Mouse (Mus musculus): Measurements from ENCODE around the gene Cradd. TPM values are rescaled to one million over a fixed set of nuclear protein-coding genes. Genes with fewer than 3 reads are reported as not detected.

Gene Cradd
- polyA plus RNA-seq, 1 experiment from 2014 or later = 7.5 TPM

DNA sequence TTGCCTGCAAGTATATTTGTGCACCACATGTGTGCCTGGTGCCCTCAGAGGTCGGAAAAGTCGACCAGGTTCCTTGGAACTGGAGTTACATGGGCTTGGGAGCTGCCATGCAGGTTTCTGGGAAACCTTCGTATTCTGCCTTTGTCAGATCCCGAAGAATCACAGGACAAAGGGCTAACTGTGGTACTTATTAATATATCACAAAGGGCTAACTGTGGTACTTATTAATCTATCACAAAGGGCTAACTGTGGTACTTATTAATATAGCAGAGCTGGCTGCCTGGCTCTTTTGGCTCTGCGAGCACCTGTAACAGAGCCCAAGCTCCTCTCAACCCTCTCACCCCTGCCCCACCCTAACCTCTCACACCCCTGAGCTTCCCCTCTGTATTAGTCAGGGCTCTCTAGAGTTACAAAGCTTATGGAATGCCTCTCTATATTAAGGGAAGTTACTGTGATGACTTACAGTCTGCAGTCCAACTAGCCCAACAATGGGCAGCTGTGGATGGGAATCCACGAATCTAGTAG lies 42.4 kb downstream of the Cradd start:
- no peak overlapping the region for H3K4me2 ChIP-seq
- no peak overlapping the region for H3K9ac ChIP-seq
- no peaks in the 10 kb centered on the region for H3K27me3 ChIP-seq
- no peaks in the 10 kb centered on the region for H3K9me3 ChIP-seq
- H3K27ac ChIP-seq = no peak overlapping the region
- WGBS = 78% methylated on average over 6 of the region's 6 CpGs
- no peak overlapping the region for H3K4me3 ChIP-seq
- no peaks in the 10 kb centered on the region for H3K36me3 ChIP-seq
- peaks cover 2% of the 10 kb centered on the region; the same call in 1 of the 2 replicates for H3K4me1 ChIP-seq
- no peak for ATAC-seq (ENCODE audit: insufficient number of reproducible peaks, low FRiP score, low TSS enrichment, low read depth)

DNA sequence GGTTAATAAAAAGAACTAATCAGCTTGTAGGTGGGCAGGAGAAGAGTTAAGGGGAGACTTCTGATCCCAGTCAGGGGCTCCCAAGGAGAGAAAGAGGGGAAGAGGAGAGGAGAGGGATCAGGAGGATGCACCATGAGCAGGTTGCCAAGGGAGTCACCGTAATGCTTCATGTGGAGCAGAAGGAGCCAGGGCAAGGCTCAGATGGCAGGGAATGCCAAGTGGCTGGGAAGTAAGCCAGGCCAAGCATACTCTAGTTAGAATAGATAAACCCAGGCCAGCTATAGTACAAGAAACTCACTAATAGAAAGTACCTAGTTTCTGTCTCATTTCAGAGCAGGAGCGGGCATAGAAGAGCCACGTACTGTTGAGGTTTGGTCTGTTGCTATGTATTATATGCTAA lies 43.6 kb downstream of the Cradd start:
- Histone ChIP-seq H3K27ac (no peak overlapping the region), H3K4me2 (no peak overlapping the region), H3K36me3 (no peaks in the 10 kb centered on the region), H3K4me3 (no peak overlapping the region), H3K27me3 (no peaks in the 10 kb centered on the region), H3K9ac (no peak overlapping the region), H3K9me3 (no peaks in the 10 kb centered on the region), H3K4me1 (peaks cover 2% of the 10 kb centered on the region; the same call in 1 of the 2 replicates)
- no peak for ATAC-seq (ENCODE audit: insufficient number of reproducible peaks, low FRiP score, low TSS enrichment, low read depth)
- WGBS = 89% methylated on average over 3 of the region's 3 CpGs

DNA sequence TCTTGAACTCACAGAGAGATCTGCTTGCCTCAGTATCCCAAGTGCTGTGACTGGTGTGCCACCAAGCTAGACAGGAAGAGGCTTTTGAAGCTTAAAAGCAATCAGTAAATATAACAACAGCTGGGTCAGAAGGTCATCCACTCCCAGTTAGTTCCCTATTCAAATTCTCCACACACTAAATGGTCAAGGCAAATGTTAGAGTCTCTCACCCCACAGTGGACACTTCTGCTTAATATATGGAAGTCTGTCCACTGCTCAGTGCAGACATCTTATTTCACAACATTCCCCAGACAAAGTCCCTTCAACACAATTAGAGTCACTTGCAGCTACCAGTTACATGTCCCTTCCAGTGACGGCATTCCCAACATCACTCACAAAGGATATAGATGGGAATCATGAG lies 44.5 kb downstream of the Cradd start:
- H3K4me2 ChIP-seq = no peak overlapping the region
- H3K9ac ChIP-seq = no peak overlapping the region
- WGBS = 89% methylated on average over 1 of the region's 1 CpGs
- H3K9me3 ChIP-seq = no peaks in the 10 kb centered on the region
- H3K4me3 ChIP-seq = no peak overlapping the region
- H3K36me3 ChIP-seq = no peaks in the 10 kb centered on the region
- H3K27ac ChIP-seq = no peak overlapping the region
- no peaks in the 10 kb centered on the region for H3K27me3 ChIP-seq
- ATAC-seq (ENCODE audit: insufficient number of reproducible peaks, low FRiP score, low TSS enrichment, low read depth) = no peak
- H3K4me1 ChIP-seq = peaks cover 2% of the 10 kb centered on the region; the same call in 1 of the 2 replicates

DNA sequence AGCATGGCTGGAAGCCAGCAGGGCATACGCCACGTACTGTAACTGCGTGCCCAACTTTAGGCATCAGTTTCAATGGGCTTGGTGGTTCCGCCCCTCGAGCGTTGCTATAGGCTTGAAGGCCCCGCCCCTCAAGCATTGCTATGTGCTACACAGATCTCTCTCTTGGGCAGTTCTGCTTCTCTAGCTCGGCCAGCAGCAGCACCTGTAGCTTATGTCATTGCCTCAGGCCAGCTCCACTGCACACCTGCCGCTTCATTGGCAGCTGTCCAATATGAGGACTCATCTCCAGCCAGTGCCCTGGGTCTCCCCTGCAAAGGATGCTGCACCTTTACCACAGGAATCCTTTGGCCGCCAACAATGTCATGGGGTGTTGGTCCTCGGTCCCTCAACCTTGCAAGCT lies 45.8 kb downstream of the Cradd start:
- H3K9me3 ChIP-seq = no peaks in the 10 kb centered on the region
- H3K4me2 ChIP-seq = no peak overlapping the region
- no peaks in the 10 kb centered on the region for H3K36me3 ChIP-seq
- peaks cover 2% of the 10 kb centered on the region; the same call in 1 of the 2 replicates for H3K4me1 ChIP-seq
- H3K4me3 ChIP-seq = no peak overlapping the region
- no peak for ATAC-seq (ENCODE audit: insufficient number of reproducible peaks, low FRiP score, low TSS enrichment, low read depth)
- no peaks in the 10 kb centered on the region for H3K27me3 ChIP-seq
- WGBS = 77% methylated on average over 11 of the region's 11 CpGs
- no peak overlapping the region for H3K9ac ChIP-seq
- no peak overlapping the region for H3K27ac ChIP-seq

DNA sequence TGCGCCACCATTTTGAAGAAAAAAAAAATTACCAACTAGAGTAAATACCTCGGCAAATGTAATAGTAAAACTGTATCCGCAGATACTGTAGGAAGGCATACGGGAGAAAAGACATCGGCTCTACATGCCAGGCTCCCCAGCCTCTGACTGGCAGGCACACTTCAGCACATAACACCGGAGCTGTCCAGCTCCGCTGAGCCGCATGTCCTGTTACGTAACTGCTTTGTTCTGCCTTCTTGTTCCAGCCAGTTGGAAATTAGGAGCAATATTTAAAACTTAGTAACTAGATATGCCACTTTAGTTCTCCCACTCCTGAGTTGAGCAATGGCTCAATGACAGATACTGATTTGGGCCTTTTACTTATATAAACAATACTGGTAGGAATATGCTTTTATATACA lies 48.4 kb downstream of the Cradd start:
- no peak for ATAC-seq (ENCODE audit: insufficient number of reproducible peaks, low FRiP score, low TSS enrichment, low read depth)
- Histone ChIP-seq H3K27me3 (no peaks in the 10 kb centered on the region), H3K4me1 (peaks cover 2% of the 10 kb centered on the region; the same call in 1 of the 2 replicates), H3K4me2 (no peak overlapping the region), H3K27ac (no peak overlapping the region), H3K4me3 (no peak overlapping the region), H3K9ac (no peak overlapping the region), H3K36me3 (0 out of 2 replicates have a peak, but pooled peaks cover 4% of the 10 kb centered on the region), H3K9me3 (no peaks in the 10 kb centered on the region)
- 79% methylated on average over 9 of the region's 9 CpGs for WGBS

DNA sequence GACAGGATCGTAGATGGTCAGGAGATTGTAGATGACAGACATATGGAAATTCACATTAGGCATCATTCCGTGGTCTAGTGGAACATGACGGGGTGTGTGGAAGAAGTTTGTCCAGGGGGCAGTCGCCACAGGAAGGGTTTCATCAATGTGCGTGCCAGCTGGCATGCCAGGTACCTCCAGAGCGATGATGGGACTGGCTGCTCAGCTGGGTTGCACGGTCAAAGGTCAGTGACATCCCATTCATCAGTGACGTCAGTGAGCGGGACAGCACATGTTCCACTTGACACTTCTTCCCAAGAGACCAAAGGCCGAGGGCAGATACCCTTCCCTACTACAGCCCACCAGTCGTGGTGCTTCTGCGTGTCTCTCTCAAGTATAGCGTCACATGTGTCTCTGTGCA lies 50.7 kb downstream of the Cradd start:
- Histone ChIP-seq H3K9me3 (no peaks in the 10 kb centered on the region), H3K4me3 (no peak overlapping the region), H3K36me3 (0 out of 2 replicates have a peak, but pooled peaks cover 4% of the 10 kb centered on the region), H3K4me2 (no peak overlapping the region), H3K9ac (no peak overlapping the region), H3K27ac (no peak overlapping the region), H3K27me3 (no peaks in the 10 kb centered on the region), H3K4me1 (peaks cover 2% of the 10 kb centered on the region; the same call in 1 of the 2 replicates)
- ATAC-seq (ENCODE audit: insufficient number of reproducible peaks, low FRiP score, low TSS enrichment, low read depth) = no peak
- WGBS = 87% methylated on average over 13 of the region's 13 CpGs

DNA sequence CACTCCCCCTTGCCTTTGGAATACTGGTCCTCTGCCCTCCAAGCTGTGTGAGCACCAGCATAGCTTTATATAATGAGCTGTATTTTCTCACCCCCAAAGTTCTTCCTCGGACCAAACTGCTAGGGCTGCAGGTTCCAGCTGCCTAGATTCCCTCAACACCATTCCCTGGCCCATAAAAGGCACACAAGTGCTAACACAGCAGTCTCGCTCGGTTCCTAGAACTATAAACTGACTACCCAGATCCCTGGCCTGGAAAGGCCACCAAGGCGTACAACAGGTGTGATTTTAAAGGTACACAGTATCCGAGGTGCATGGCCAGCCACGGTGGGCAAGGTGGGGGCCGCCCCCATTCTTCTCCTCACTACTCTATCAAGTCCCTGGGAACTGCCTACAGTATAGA lies 54.8 kb downstream of the Cradd start:
- no peak overlapping the region for H3K4me3 ChIP-seq
- no peak for ATAC-seq (ENCODE audit: insufficient number of reproducible peaks, low FRiP score, low TSS enrichment, low read depth)
- WGBS = 62% methylated on average over 7 of the region's 7 CpGs

DNA sequence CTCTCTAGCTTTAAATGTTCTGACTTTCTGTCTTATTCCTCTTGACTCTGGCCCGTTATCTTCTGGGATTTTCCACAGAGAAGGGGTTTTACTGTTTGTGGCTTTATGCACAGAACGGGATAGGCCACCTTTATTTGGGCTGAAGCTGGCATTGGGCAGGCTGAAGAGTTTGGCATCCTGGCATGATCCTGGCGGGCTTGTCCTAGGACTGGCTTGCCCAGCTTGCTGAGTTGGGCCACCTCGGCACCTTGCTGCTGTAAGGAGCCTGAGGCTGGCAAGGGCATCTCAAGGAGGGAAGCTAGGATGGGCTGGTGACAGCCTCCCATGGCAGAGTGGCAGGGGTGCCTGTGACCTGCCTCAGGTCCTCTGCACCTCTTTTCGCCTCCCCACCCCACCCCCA lies 55.6 kb downstream of the Cradd start:
- Histone ChIP-seq H3K36me3 (0 out of 2 replicates have a peak, but pooled peaks cover 4% of the 10 kb centered on the region), H3K4me3 (no peak overlapping the region), H3K27me3 (0 out of 2 replicates have a peak, but pooled peaks cover 4% of the 10 kb centered on the region), H3K9me3 (no peaks in the 10 kb centered on the region), H3K4me1 (peaks cover 15% of the 10 kb centered on the region), H3K4me2 (no peak overlapping the region), H3K9ac (no peak overlapping the region), H3K27ac (no peak overlapping the region)
- no peak for ATAC-seq (ENCODE audit: insufficient number of reproducible peaks, low FRiP score, low TSS enrichment, low read depth)
- 81% methylated on average over 5 of the region's 5 CpGs for WGBS

More for the DNA sequence above, 54.8 kb downstream of the Cradd start:
- Histone ChIP-seq H3K9me3 (no peaks in the 10 kb centered on the region), H3K27ac (no peak overlapping the region), H3K4me2 (no peak overlapping the region), H3K27me3 (0 out of 2 replicates have a peak, but pooled peaks cover 4% of the 10 kb centered on the region), H3K4me1 (peaks cover 13% of the 10 kb centered on the region), H3K36me3 (0 out of 2 replicates have a peak, but pooled peaks cover 4% of the 10 kb centered on the region), H3K9ac (no peak overlapping the region)

DNA sequence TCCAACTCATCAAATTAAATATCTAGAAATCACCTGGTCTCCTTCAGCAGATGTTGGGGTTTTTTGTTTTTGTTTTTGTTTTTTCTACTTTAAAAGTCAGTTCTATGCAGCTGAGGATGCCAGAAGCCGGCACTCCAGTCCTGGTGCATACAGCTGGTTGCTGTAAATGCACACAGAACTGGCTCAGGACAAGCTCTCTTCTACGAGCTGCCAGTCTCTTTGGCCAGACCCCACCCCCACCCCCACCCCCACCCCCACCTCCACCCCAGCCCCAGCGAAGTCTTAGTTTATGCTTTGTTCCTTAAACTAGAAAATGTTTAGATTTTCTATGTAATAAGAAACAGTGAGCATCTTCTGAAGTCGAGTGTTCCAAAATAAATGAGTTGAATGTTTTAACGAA lies 57.0 kb downstream of the Cradd start:
- no peaks in the 10 kb centered on the region for H3K36me3 ChIP-seq
- 0 out of 2 replicates have a peak, but pooled peaks cover 4% of the 10 kb centered on the region for H3K27me3 ChIP-seq
- peaks cover 15% of the 10 kb centered on the region for H3K4me1 ChIP-seq
- WGBS = 48% methylated on average over 5 of the region's 5 CpGs
- no peak overlapping the region for H3K4me3 ChIP-seq
- H3K9me3 ChIP-seq = no peaks in the 10 kb centered on the region
- no peak for ATAC-seq (ENCODE audit: insufficient number of reproducible peaks, low FRiP score, low TSS enrichment, low read depth)
- H3K27ac ChIP-seq = no peak overlapping the region
- no peak overlapping the region for H3K4me2 ChIP-seq
- no peak overlapping the region for H3K9ac ChIP-seq

DNA sequence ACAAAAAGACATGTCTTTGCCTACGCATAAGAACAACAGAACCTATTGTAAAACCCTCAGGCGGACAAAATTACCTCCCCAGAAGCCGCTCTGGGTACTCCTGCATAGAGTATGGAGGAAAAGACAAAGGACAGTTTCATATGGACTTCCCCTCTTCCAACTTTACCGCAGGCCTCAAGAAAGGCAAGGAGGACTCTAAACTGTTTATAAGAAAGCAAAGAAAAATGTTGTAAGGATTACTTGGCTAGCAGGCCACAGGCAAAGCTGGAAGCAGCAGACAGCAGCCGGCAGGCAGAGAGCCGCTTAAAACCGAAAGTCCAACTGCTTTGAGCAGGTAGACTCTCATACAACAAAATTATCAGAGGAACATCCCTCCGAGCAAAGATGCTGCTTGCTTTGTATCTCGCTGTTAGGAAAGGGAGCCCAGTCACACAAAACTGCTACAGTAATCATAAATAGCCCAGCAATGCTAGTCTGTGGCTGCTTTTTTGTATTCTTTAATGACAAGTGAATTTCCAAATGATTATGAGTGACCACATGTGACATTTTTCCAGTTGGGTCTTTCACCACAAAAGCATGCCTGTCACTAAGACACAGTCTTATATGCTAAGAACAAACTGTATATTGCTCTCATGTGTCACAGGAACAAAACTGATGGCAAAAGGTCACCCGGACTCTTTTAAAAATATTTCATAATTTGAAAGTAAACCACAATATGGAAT lies 57.7 kb downstream of the Cradd start:
- WGBS = 74% methylated on average over 10 of the region's 10 CpGs
- Histone ChIP-seq H3K4me3 (no peak overlapping the region), H3K4me1 (peaks cover 15% of the 10 kb centered on the region), H3K27ac (no peak overlapping the region), H3K9ac (no peak overlapping the region), H3K4me2 (no peak overlapping the region), H3K36me3 (no peaks in the 10 kb centered on the region), H3K9me3 (no peaks in the 10 kb centered on the region), H3K27me3 (0 out of 2 replicates have a peak, but pooled peaks cover 4% of the 10 kb centered on the region)
- ATAC-seq (ENCODE audit: insufficient number of reproducible peaks, low FRiP score, low TSS enrichment, low read depth) = no peak

DNA sequence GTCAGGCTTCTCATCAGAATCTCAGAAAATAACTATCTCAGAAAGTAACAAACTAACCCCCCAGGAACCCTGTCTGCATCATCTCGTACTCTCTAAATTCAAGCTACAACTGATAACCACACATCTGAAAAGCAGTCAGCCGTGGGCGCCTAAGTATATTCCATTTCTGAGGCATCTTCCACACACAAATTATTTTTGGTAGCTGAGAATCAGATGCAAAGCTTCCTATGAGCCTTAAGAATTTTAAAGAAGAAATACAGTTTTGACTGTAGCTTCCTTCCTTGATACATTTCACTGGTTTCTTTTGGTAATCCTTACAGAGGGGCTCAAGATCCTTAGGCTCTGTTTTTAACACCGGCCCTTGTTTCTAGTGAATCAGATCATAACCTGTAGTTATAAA lies 58.4 kb downstream of the Cradd start:
- Histone ChIP-seq H3K9ac (no peak overlapping the region), H3K27ac (no peak overlapping the region)

More for the DNA sequence above, 58.4 kb downstream of the Cradd start:
- 0 out of 2 replicates have a peak, but pooled peaks cover 4% of the 10 kb centered on the region for H3K27me3 ChIP-seq
- no peaks in the 10 kb centered on the region for H3K9me3 ChIP-seq
- H3K4me1 ChIP-seq = peaks cover 15% of the 10 kb centered on the region
- H3K4me2 ChIP-seq = no peak overlapping the region
- H3K36me3 ChIP-seq = no peaks in the 10 kb centered on the region
- WGBS = 82% methylated on average over 4 of the region's 4 CpGs
- no peak for ATAC-seq (ENCODE audit: insufficient number of reproducible peaks, low FRiP score, low TSS enrichment, low read depth)
- no peak overlapping the region for H3K4me3 ChIP-seq

All from limb, embryonic 15.5 days (tissue).